Mouse (Mus musculus): ENCODE results near the gene Tenm4.
A peak's percentile ranks its signal among the peaks of the same experiment; 100 is the strongest.

Gene Tenm4

DNA sequence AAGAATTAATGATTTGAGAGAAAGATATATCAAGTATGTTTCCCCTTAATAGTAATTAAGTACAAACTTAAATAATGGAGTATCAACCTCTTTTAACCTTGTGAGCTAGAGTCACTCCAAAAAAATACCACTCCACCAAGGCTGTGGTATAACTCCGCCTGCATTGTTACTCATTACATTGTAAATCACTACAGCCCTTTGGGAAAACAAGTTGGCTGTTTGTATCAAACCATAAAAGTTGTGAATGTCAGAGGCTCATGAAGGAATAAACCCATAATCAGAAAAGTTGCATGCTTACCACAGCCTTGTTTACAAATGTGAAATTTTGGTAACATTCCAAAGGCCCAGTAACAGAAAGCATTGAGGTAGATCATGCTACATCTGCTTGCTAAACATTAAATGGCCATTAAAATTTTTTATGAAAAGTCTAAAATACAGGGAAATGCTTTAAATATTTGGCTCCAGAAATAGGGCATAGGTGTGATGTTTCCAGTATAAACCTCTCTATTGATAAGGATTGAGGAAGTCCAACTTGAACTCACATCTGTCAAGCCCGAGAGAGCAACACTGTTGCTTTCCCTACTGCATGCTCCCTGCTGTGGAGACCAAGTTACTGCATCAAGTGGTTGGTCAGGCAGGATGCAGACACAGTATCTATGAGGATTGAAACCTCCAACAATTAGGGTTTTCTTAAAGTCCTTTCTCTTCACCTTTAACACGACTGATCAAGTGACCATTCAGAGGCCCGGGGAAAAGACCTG is 582.5 kb downstream of the Tenm4 start:
- DNase-seq = no peak

DNA sequence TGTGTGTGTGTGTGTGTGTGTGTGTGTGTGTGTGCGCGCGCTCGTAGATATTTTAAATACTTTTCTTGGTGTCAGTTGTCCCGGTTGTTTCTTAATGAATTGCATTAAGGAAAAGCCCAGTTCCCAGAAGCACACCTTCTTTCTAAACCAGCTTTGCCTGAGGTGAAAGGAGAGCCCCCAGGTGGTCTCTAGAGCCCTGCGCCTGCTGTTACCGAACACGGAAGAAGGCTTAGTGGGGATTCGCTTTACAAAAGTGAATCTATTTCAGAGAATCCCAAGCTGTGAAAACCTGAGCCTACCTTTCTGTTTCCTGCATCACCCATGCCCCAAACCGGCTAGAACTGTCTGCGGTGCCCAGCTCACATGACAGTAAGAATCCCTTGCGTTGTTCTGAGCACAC is 583.1 kb downstream of the Tenm4 start:
- DNase-seq = no peak

DNA sequence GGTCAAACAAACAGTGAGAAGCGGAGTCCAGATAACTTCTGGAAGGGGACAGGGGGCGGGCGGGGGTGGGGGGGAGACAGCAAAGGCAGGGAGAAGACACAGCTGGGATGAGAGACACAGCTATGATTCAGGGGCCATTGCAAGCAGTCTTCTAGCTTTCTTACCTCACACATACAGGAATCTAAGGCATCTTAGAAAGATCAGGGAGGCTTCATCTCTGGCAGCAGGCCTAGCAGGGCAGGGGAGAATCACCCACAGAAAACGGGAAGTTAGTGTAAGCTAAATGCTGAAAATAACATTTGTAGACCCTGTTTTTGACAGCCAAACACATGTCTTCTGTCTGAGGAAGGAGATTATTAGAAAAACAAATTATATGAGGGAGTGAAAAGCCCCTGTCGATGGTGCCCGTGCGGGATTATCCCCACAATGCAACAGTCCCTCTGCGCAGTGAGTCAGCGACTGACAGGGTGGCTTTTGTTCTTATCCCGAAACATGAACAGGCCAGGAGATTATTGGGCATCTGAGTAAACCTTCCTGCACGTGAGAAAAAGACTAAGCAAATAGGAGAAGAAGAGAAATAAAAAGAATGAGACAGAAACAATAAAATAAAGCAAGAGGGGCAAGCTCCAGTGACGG is 584.5 kb downstream of the Tenm4 start:
- DNase-seq = no peak

DNA sequence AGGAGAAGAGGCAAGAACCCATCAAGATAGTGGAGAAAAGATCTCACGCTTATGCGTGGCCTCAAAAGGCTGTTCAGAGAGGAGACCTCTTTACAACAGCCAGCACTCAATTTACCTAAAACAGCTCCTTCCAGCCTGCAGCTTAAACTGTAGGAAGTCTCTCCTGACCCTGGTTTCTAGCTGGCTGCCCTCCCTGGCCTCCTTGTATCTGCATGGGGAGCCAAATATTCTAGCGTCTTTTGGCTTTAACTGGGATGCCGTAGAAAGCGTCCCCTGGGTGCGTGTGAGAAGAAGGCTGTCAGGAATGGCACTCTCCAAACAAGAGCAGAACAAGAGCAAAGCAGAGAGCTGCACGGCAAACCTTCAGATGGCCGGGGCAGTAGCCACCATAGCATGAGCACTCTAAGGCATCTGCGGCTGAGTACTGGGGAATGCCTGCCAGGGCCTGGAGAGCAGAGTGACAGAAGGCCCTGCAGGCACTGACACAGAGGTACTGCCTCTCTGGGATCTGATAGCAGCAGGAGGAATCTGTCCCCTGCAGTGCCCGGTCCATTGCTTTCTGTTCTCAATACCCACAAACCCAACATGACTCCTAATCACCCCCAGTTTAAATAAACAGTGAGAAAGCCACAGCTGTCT is 585.2 kb downstream of the Tenm4 start:
- no peak for DNase-seq

DNA sequence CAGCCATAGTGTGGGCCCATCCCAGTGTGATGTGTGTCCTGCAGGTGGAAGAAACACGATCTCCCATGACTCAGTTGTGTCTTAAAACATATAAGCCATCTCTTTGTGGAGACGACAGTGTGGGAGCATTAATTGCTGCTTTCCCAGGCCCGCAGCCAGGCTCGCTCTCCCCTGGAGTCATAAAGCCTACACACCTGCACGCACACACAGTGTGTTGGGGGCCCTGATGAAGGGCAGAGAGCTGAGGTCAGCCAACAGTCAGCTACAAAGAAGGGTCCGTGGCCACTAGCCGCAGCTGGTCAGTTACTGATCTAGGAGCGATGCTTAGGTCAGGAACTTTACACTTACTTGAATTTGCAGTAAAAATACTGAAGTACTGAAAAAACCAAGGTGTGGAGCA is 586.0 kb downstream of the Tenm4 start:
- no peak for DNase-seq

DNA sequence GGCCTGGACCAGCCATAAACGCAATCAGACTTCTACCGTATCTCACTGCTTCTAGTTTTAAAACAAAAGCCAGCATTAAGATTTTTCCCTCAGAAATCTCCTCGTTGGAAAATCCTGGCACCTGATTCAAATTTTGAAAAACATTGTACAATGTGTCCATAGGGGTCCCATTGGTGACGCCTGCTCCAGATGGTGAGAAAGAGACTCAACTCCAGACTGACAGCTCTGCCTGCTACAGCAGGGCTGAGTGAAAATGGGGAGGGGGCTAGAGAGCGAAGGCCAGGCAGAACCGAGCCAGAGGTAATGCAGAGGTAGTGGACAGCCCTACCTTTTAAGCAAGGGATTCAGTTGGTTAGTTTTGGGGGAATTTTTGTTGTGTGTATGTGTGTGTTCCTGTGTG is 589.2 kb downstream of the Tenm4 start:
- no peak for DNase-seq

DNA sequence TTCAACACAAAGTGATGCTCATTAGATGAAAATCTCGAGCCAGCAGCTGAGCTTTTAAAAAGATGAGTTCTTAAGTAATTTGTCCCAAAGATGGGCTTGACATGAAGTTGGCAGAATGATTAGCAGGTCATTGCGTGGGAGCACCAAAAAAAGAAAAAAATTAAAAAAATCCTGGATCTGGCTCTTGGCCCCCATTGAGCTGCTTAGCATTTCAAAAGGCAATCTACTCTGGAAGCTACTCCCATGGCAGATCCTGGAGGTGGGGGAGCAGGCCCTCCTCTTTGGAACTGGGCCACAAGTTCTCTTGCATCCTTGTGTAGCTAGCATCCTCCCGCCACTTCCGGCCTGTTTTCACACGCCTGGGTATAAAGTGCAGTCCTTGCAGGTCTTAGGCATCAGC is 590.1 kb downstream of the Tenm4 start:
- no peak for DNase-seq

DNA sequence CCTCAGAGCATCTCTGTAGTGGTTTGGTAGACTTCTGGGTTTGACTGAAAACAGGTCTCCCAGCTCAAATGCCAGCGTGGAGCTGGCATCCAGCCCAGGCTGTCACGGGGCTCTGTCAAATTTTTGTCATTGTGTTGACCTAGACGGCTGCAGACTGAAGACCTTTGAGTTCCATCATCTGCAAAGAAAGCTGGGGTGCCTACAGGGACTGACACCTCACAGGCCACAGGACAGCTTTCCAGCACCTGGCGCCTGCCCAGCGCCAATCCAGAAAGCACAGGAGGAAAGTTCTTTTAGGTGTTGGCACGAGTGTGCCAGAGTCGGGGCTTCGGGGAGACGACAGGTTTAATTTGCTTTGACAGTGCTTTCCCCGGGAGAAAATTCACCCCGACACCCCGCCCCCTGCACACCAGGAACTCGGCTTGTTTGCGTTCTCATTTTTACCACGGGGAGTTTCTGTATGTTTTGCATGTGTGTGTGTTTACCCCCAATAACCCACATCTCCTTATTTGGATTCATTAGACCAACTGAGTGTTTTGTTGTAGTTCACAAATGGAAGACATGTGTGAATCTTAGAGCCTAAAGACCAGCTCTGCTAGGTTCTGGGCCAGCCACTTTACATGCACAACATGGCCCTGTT is 594.4 kb downstream of the Tenm4 start:
- DNase-seq = no peak

DNA sequence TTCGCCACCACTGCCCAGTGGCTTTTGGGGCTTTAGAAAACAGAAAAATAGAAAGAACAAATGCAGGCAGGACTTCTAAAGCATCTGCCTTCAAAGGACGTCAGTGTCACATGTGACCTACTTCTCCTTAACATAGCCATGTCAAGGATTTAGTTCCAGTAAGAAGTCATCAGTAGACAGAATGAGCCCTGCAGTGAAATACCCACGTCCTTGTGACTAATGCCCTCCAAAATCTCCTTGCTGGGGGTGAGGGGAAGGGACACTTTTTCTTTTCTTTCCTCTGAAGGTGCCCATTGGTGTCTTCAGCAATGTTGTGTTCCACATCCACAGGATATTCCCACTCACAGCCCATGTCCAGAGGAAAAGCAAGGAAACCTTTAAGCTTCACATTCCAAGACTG is 596.0 kb downstream of the Tenm4 start:
- no peak for DNase-seq

DNA sequence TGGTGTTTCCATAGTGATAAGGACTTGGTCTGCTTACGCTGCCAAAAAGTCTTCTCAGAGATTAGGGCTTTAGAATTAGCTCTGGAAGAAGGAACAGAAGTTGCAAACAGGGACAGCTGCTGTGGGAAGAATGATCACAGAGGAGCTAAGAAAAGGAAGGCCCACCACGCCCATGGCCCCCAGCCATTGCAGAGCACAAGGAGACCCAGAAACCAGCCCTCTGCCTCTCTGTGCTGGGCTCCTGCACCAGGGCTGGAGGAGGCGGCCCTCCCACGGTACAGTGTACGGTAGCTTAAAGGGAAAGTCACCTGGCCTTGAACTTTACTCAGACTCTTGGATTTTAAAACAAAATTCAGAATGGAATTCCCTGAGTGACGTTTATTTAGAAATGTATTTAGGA is 597.7 kb downstream of the Tenm4 start:
- no peak for DNase-seq

DNA sequence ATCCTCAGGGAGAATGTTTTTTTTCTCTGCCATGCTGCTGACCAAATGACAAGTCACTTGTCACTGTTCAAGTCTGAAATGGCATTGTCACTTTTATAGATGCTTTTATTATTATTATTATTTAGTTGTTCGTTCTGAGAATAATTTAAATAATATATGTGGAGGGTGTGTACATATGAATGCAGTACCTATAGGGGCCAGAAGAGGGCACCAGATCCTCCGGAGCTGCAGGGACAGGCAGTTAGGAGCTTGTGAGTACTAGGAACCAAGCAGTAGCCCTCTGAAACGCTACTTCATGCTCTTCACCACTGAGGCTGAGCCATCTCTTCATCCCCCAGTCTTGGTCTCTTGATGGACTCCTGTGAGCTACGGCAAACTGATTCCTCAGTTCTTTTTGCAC is 598.7 kb downstream of the Tenm4 start:
- no peak for DNase-seq

DNA sequence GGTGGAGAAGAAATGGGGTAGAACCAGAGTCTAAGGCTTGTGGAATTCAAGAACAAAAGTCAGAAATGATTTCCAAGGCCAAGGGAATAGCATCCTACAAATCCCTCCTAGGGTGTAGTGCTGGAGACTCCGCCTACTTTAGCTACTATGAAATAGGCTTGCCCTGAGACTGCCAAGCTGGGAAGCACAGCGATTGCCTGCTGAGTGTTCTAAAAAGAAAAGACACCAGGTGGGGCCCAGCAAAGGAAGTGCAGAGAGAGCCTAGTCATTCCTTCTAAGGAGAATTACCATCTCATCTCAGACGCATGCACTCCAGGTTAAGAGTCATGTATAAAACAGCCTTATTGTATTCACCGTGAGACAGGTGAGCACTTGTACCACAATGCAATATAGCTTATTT is 601.9 kb downstream of the Tenm4 start:
- DNase-seq = no peak

DNA sequence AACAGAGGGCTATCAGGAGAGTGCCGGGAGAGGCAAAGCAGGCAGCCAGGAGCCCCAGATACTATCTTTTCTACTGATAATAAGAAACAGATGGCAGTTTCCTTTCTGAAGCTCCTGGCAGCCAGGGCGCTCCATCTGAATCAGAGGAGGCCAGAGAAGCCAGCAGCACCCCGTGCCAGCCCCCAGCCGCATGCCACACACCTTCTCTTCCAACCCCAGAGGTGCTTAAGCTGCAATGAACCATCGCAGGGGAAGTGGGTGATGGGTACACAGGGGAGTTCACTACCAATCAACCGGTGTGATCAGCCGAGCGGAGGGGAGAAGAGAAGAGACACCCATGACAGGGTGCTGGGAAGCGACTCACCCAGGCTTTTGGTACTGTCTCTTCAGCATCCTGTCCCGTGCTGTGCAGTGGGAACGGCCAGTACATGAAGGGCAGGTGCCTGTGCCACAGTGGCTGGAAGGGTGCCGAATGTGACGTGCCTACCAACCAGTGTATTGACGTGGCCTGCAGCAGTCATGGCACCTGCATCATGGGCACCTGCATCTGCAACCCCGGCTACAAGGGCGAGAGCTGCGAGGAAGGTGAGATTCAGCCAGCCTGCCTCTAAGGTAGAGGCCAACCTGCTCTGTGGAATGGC is 602.7 kb downstream of the Tenm4 start:
- no peak for DNase-seq

DNA sequence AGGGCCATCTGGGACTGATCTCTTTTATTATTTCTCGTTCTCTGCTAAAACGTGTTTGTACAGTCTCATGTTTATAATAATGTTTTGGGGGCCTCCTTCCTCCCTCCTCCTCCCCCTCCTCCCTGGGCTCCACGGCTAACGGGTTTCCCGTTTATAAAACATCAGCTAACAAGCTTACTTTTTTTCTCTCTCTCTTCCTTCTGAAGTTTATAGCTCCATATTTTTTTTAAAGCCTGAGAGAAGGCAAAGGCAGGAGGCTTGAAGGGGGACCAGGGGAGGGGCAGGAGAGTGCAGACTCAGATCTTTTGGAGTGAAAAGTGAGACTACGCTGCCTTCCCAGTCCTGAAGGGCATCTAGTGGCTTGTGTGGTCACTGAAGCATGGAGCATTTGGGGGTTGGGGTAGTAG is 604.0 kb downstream of the Tenm4 start:
- DNase-seq = no peak

DNA sequence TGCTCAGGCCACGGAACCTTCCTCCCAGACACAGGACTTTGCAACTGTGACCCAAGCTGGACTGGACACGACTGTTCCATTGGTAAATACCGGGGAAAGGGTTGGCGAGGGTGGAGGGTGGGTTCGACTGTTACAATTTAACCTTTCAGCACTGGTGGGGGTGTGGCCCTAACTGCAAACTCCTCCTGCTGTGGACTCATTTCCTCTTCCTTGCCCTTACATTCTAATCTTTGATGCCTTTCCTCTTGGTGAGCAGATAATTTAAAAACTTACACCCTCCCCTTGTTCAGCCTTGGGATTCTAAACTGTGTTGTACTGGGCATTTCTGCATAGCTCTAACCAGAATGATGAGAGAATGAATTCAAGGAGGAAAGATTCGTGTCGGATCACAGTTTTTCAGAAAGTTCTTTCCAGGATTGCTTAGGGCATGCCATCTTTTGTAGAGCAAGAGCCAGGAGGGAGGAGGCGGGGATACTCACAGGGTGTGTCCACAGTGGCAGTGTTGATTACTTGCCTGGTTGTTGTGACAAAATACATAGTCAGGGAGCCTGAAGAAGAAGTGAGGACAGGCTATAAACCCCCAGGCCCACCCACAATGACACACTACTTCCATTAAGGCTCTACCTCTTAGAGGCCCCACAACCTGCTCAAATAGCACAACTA is 607.0 kb downstream of the Tenm4 start:
- DNase-seq = no peak

DNA sequence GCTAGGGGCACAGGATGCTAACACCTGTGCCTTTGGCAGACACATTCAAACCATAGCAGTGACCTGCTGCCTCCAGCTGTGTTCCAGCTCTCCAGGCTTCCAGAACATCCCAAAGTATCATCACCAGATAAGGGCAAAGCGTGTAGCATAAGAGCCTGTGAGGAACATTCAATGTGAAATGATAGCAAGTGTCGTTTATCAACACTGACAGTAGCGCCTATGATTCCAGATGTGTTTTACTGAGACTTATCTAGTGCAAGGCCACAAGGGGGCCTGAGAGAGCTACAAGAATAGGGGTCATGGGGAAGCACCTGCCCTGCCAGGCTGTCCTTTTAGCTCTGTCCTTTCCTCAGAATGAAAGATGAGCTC is 607.5 kb downstream of the Tenm4 start:
- peak; percentile 58 for DNase-seq

DNA sequence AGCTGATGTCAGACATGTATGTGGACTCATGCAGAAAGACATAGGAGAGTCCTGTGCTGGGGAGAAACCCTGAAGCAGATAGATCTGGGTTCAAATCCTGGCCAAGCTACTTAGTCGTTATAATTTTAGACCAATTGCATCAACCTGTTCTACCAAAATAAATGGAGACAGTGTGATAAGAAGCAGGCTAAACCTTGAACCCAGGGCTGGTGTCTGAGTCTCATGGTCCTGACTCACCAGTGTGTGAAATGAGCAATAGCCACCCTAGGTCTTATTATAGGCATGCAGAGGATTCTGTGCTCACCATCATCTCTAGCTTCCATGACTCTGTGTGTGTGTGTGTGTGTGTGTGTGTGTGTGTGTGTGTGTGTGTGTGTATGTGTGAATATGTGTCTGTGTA is 609.5 kb downstream of the Tenm4 start:
- no peak for DNase-seq

DNA sequence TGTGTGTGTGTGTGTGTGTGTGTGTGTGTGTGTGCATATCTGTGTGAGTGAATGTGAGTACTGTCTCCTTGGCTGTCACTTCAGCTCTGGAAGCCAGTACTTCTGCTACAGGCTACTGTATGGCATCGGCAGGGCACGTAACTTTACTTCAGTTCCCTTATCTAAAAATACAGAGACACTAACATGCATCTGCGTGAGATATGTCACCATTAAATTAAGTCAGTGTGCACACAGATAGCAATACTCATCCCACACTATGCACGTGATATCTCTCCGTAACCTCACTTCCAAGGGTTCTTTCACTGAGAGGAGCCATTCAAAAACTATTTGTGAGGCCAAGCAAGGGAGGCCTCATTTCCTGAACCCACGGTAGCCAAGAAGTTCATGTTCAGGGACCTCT is 610.0 kb downstream of the Tenm4 start:
- DNase-seq = no peak

DNA sequence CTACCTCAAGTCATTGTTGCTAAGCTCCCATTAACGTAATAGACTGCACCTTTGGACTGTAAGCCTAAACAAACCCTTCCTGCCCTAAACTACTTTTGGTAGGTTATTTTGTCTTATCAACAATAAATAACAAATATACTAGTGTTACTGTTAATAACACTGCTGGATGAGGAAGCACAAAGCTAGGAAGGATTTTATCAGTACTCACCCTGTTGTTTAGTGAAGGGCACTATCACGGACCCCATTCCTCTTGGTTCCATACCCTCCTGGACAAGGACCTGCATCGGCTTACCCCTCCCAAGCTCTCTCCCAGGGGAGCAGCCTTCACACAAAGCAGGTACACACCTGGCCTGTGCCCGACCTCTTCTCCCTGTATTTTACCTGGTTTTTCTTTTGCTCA is 611.6 kb downstream of the Tenm4 start:
- no peak for DNase-seq

DNA sequence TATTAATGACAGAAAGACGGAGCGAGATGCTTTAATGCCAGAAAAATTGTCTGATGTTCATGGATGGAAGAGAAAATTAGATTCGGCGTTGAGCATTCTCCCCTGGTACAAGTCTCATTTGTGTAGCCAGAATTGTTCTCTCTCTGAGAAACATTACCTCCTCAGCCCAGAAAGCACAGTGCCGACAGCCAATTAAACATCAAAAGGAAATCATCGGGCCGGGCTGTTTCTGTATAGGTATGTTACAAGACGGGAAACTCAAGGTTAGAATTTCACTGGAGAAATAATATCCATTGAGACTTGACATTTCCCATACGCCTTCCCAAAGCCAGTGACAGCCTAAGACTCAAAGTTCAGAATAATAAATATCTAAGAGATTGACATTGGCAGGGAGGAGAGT is 614.8 kb downstream of the Tenm4 start:
- peak; percentile 36 for DNase-seq

DNA sequence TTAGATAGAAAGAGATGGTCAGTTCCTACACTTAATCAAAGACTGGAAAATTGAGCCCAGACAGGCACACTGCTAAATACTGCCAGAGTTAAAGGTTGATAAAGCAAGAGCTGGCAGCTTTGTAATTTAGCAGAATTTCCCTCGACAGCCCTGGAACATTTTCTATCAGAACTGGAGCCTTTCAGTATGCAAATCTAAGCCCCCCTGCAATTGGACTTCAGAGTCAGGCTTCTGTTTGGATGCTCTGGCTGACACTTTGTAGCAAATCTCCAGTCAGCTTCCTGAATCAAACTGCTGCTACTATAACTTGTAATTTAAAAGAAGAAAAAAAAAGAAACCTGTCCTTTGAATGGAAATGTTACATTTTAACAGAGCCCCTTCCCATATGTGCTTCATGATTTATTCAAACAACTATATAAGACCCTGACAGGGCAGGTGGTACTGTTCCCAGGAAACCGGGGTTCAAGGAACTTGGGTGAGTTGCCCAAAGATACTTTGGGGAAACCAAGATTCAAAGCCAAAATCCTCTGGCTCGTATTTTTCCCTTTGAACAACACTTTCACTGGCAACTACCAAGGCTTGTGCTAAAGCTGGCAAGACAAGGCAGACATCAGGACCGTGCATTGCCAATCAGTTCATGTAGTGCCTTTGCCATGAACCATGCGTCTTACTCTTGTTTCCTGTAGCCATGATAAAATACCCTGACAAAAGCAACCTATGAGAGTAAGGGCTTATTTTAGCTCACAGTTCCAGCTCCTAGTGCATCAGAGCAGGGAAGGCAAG is 615.4 kb downstream of the Tenm4 start:
- no peak for DNase-seq

DNA sequence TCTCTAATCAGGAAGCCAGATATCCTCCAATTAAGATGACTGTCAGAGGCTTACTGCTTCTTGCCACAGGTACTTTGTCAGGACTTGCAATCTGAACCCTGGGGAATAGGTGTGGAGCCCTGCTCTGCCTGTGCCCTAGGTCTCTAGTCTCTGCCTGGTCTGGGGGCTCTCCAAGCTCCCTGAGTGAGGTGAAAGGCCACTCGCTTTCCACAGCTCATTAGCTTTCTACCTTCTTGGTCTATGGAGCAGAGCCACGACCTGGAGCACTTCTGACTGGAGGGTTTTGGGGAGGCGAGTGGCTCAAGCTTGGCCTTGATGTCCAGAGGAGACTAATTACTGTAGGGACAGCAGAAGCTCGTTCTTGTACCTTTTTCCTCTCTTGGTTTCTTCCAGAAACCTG is 617.1 kb downstream of the Tenm4 start:
- DNase-seq = no peak

Measured in embryo, embryonic 11 days (tissue).